Mouse (Mus musculus) spleen, adult 12 weeks (tissue): ENCODE measurements at regions not wholly inside any gene's neighbourhood (a gene's known extent, or its start where the extent isn't known, plus 50 kb on each side); places are given as distances from the start of the nearest gene placed in this dataset.

Experiments used
- DNase-seq: peaks from one replicate; pipeline ENCODE4 v3.0.0; 2022; ENCODE audit warnings: low spot score

DNA sequence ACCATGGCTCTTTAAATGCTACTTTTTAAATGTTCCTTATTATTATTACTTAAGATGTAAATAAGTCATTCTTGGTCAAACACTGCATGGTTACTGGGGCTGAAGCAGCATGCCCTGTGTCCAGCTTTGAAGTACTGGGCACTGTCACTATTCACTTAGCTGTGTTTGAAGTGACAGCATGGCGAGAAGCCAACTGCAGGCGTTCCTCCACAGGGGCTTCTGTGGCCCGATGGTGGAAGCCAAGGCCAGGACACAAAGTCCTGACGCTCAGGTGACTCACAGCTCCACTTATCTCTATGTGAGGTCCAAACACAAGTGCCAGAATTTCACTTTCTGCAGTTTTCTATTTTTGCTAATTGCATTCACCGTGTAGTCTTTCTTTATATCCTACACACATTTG is 65.3 kb downstream of the Cdca7 start:
- DNase-seq: no peak

DNA sequence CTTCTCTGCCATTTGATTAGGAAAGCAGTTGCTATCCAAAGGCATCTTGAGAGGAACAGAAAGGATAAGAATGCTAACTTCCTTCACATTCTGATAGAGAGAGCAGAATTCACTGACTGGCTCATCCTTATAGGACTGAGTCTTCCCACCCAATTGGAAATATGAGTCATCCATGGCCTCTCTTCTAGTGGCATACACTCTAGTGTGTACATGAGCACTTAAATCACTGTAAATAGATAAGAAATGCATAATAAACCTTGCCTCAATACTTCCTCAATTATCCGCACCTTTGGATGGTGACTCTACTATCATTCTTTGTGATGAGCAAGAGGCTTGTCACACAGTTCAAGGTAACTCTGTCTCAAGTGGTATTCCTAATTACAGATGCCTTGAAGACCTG is 69.5 kb downstream of the Cdca7 start:
- DNase-seq: no peak

- DNase-seq: no peak
Measured at GRCm38 (mm10) chr2:72546476-72546875, 70.5 kb downstream of the Cdca7 start.

- no peak for DNase-seq
Measured at GRCm38 (mm10) chr2:72546963-72547362, 71.0 kb downstream of the Cdca7 start.

GRCm38 (mm10) chr2:72551268-72551667 is 75.3 kb downstream of the Cdca7 start:
- DNase-seq: no peak

GRCm38 (mm10) chr2:72554603-72555002 is 78.6 kb downstream of the Cdca7 start:
- DNase-seq: no peak

DNA sequence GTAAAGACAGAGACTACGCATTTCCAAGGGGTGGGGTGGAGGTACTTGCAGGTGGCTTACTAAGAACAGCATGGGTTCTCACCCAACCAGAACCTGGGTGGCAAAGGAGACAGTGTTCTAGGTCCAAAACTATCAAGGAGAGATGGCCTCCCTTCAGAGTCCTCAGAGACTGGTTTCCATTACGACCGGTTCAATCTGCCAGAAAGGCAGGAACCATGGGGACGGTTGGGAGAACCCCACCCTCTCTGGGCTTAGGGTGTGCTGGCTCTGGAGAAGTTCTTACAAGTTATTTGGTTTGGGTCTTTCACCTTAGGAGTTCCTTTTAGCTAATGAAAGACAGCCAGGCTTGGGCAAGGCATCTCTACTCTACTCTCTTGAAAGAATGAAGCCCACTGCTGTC is 79.2 kb downstream of the Cdca7 start:
- no peak for DNase-seq

DNA sequence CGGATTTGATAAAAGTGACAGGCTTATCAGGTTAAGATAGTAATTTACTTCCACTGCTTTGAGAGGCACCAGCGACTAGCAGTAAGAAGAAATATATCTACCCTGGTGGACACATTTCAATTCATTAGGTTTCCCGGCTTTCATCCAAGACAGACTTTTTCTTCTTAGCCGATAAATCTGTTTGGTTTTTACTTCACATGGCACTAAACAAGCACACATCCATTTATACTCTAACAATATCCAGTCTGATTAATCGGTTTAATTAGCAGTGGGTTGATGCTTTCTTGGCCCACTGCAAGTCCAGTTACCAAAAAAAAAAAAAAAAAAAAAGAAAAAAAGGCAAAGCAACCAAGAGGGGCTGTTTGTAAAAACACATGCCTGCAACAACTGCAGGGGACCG is 79.6 kb downstream of the Cdca7 start:
- DNase-seq: no peak

- no peak for DNase-seq
Measured at GRCm38 (mm10) chr2:72556064-72556821, 80.3 kb downstream of the Cdca7 start.

GRCm38 (mm10) chr2:72557161-72557560 is 81.2 kb downstream of the Cdca7 start:
- DNase-seq: no peak

- no peak for DNase-seq
Measured at GRCm38 (mm10) chr2:72557565-72558260, 81.8 kb downstream of the Cdca7 start.

GRCm38 (mm10) chr2:72561383-72561782 is 85.4 kb downstream of the Cdca7 start:
- no peak for DNase-seq

GRCm38 (mm10) chr2:72578322-72578721 is 102.4 kb downstream of the Cdca7 start:
- no peak for DNase-seq

DNA sequence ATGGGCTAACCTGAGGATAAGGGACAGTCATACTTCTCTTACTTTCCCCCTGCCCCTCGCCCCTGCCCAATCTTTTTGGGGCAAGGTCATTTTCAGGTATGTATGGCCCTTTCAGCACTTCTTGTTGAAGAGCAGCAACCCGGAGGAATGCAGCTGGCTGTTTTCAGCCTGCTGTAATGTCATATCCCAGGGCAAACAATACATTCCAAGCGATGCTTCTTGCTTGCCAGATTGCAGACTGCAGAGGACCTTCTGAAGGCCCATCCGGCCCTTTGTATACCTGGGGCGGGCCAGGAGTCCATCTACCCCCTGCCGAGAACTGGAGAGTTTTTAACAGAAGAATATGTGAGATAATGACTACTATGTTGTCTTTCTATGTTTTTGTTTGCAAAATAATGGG is 105.2 kb downstream of the Cdca7 start:
- no peak for DNase-seq

DNA sequence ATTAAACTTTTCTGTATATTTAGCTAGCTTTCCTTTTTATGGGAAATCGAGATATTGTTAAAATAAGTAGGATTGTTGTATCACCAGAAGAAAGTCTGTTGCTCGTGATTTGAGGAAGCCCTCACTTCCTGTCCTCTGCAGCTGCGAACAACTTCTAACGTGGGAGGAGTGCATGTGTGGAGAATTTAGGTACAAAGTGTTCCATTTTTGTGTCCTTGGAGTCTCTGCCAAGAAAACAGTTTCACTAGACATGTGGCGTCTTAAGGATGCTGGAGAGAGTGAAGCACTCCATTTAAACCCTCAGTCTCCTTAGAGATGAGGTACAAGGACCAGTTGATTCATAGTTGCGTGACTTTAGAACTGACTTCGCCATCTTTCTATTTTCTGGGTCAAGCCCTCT is 112.9 kb downstream of the Cdca7 start:
- no peak for DNase-seq

- DNase-seq: no peak
Measured at GRCm38 (mm10) chr2:72592011-72592410, 116.1 kb downstream of the Cdca7 start.

DNA sequence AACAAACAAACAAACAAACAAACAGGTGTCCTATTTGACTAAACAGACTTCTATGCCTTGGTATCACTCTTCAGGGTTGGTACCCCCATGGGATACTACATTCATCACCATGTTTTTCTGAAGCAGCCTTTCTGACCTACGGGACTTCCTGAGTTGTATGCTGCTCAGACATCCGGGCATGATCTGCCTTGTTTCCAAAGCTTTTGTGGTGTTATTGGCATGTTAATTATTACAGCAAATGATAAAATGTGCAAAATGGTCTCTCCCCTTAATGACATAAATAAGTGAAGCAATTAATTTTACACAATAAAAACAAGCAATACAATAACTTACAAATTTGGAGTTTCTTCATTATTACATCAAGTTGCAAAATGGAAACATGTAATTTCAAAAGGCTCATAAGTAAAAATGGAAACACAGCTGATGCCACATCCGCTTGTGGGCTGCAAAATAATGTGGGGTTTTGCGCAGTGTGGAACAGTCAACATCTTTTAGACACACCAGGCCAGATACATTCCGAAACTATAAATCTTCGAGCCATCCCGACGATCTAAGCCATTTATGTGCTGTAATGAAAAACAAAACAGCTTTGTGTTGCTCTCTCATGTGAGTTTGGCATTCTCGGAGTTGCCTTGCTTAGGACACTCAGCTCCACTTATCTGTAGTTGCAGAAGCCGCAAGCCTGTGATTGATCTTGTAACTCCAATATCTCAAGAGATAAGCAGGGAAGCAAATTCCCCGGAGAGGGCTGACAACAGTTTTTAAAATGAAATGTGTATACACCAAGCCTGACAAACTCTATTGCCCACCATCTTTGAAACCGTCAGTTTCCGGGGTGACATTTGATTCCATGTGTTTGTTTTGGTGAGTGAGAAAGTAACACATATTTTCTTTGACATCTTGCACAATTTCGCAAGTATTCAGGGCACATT is 121.3 kb downstream of the Cdca7 start:
- no peak for DNase-seq

DNA sequence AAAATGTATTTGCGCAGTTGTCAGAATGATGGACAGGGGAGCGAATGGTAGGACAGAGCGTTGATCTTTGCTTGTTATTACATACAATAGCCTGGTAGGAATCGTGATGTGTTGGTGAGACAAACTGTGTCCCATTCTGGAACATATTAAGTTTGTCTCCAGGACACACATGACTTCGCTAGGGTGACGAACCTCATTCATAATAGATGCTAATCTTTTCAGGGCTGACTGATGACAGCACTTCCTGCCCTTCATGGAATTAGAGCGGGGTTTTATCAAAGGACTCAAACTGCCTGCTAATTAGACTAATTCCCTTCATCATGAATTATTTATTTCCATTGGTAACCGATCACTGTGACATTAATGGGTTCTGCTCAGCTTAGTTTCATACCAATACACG is 122.0 kb downstream of the Cdca7 start:
- DNase-seq: no peak

- DNase-seq: no peak
Measured at GRCm38 (mm10) chr2:72600723-72601122, 124.8 kb downstream of the Cdca7 start.

GRCm38 (mm10) chr2:72602152-72602551 is 126.2 kb downstream of the Cdca7 start:
- no peak for DNase-seq

- no peak for DNase-seq
Measured at GRCm38 (mm10) chr2:72612221-72612620, 136.3 kb downstream of the Cdca7 start.

- no peak for DNase-seq
Measured at GRCm38 (mm10) chr2:72614256-72614655, 138.3 kb downstream of the Cdca7 start.

DNA sequence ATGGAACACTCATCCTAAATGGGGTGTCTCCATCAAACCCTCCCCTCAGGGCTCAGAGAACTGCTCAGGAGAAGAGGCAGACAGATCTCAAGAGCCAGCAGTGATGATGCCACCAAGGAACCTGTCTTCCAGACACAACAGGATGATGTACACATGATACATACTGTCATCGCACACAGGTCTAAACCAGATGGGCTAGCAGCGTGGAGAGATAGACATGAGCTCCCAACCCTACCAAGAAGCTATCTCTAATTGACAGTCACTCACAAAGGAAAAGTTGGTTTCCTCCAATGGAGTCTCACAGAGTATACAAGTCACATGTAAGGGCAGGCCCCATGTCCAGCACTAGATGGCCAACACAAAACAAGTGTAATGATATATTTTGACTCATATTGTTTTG is 139.9 kb downstream of the Cdca7 start:
- DNase-seq: no peak
